Mouse (Mus musculus) C2C12 (cell line): ENCODE measurements at regions not wholly inside any gene's neighbourhood (a gene's known extent, or its start where the extent isn't known, plus 50 kb on each side); places are given as distances from the start of the nearest gene placed in this dataset.

Source experiments
- H3K27me3 ChIP-seq: one replicate; pipeline ENCODE4 v1.6.1; 2011; ENCODE audit not compliant: control insufficient read depth, insufficient read depth, insufficient read length
- H3K36me3 ChIP-seq: one replicate; pipeline ENCODE4 v1.6.1; 2011; ENCODE audit not compliant: control insufficient read depth, insufficient read depth
- H3K4me3 ChIP-seq: one replicate; pipeline ENCODE4 v1.5.1; 2011; ENCODE audit warnings: mild to moderate bottlenecking, control low read depth; ENCODE audit not compliant: poor library complexity, insufficient read depth, severe bottlenecking
- H3K79me2 ChIP-seq: one replicate; pipeline ENCODE4 v1.6.1; 2011; ENCODE audit not compliant: control insufficient read depth, insufficient read depth
- H3K79me3 ChIP-seq: one replicate; pipeline ENCODE4 v1.6.1; 2011; ENCODE audit warnings: low read depth, control low read depth
- H3ac ChIP-seq: one replicate; pipeline ENCODE3; 2011; ENCODE audit warnings: low read depth; ENCODE audit not compliant: control insufficient read depth, insufficient read length
- CEBPB ChIP-seq: IDR thresholded peaks from one replicate; pipeline ENCODE4 v1.6.1; 2011; ENCODE audit warnings: low read depth, mild to moderate bottlenecking, control low read depth, moderate library complexity
- CTCF ChIP-seq: IDR thresholded peaks from one replicate; pipeline ENCODE4 v1.5.1; 2011; ENCODE audit not compliant: control insufficient read depth, insufficient read depth, insufficient read length
- FOSL1 ChIP-seq: IDR thresholded peaks from one replicate; pipeline ENCODE4 v1.8.0; 2011; ENCODE audit warnings: mild to moderate bottlenecking, low read length; ENCODE audit not compliant: poor library complexity, insufficient read depth, severe bottlenecking
- MAX ChIP-seq: IDR thresholded peaks from one replicate; pipeline ENCODE4 v1.6.1; 2011; ENCODE audit warnings: mild to moderate bottlenecking, control low read depth
- MYOD1 ChIP-seq: IDR thresholded peaks from one replicate; pipeline ENCODE4 v1.6.1; 2011; ENCODE audit warnings: low read depth; ENCODE audit not compliant: control insufficient read depth, insufficient read length
- MYOG ChIP-seq: IDR thresholded peaks from one replicate; pipeline ENCODE4 v1.6.1; 2011; ENCODE audit not compliant: control insufficient read depth, insufficient read length; ENCODE audit errors: extremely low read depth
- USF1 ChIP-seq: IDR thresholded peaks from one replicate; pipeline ENCODE4 v1.6.1; 2011; ENCODE audit warnings: low read depth, mild to moderate bottlenecking, control low read depth, moderate library complexity

DNA sequence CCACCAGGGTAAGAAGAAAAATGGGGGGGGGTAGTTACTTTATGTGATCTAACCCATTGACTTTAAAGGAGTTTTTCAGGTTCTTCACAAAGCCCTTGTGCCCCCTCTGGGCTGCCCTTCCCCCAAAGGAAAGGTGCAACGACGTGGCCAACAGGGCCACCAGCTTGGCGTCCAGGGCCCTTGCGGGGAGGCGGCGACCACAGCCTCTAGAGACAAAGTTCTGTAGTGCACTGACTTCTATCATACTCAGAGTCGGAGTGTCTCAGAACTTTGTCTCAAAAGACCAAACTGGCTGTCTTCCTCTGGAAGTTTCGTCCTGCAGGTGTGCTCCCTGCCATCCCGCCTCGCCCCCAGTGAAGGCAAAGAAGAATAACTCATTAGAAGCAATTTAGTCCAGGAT is 162.9 kb upstream of the Nfe2l3 start:
- H3K79me2 ChIP-seq, result no peaks in the 10 kb centered on the region
- no peaks in the 10 kb centered on the region for H3K36me3 ChIP-seq
- H3K4me3 ChIP-seq, result no peak overlapping the region
- TF ChIP-seq FOSL1, result no peak
- TF ChIP-seq USF1, result no peak
- no peak for TF ChIP-seq MYOG
- no peak for TF ChIP-seq MYOD1
- no peak for TF ChIP-seq CEBPB
- TF ChIP-seq MAX, result no peak
- TF ChIP-seq CTCF, result no peak
- H3K79me3 ChIP-seq, result no peaks in the 10 kb centered on the region
- no peak overlapping the region for H3ac ChIP-seq
- H3K27me3 ChIP-seq, result peaks cover 3% of the 10 kb centered on the region

DNA sequence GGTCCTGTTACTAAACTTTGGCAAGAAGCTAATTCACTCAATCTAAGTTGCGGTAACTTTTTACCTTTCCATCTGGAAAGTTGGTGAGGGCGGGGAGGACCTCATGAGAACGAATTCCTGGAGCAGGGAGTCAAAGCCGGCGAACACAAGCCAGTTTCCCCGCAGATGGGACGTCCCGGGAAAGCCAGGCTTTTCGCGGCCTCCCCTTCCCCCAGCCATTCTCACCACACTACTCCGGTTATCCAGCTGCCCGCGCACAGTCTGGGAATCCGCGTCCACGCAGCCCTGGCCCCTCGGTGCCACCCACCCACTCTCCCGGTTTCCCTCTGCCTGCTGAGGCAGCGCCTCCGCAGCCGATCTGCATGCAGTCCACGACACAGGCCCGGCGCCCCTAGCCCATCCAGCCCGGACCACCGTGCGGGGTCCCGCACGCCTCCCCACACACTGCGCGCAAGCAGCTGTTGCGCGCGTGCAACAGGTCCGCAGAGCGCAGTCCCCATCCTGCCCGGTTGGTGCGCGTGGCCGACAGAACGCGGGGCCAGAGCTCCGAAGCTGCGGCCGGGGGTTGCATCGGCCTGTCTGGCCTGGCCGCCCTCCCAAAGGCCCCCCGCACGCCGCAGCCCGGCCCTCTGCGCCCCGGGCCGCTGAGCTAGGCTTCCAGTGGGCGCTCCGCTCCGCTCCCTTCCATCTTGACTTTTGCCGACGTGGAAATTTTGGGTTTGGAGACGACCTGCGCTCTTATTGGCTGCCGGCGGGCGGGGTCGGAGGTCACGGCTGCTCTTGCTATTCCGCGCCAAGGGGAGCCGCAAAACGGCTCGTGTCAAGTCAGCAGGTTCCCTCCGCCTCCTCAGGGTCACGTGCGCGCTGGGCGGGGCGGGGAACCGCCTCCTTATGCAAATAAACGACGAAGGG is 162.0 kb upstream of the Nfe2l3 start:
- no peak overlapping the region for H3K4me3 ChIP-seq
- peaks cover 3% of the 10 kb centered on the region for H3K27me3 ChIP-seq
- peak overlapping the region; percentile 56 for H3ac ChIP-seq
- H3K36me3 ChIP-seq, result no peaks in the 10 kb centered on the region
- no peaks in the 10 kb centered on the region for H3K79me2 ChIP-seq
- H3K79me3 ChIP-seq, result no peaks in the 10 kb centered on the region
- TF ChIP-seq USF1 (peak; percentile 65), CTCF (no peak)

DNA sequence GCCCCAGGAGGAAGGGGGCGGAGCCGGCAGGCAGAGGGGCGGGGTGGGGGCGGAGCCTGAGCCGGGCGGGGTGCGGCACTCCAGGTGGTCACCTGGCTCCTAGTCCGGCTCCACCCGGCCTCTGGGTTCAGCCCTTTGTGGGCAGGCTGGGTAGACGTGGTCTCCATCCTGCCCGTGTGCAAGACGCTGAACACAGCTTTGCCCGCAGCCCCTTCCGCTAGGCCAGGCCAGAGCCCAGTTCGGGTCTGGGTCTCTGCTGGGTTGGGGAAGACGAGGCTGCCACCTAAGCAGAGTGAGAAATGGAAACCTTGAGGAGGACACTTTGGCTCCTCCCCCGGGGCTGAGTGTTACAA is 161.4 kb upstream of the Nfe2l3 start:
- Histone ChIP-seq H3K36me3 (no peaks in the 10 kb centered on the region), H3K27me3 (peaks cover 7% of the 10 kb centered on the region), H3K79me3 (no peaks in the 10 kb centered on the region), H3K4me3 (no peak overlapping the region), H3K79me2 (no peaks in the 10 kb centered on the region), H3ac (no peak overlapping the region)
- TF ChIP-seq MAX (no peak), MYOD1 (no peak), USF1 (no peak), CEBPB (no peak)

DNA sequence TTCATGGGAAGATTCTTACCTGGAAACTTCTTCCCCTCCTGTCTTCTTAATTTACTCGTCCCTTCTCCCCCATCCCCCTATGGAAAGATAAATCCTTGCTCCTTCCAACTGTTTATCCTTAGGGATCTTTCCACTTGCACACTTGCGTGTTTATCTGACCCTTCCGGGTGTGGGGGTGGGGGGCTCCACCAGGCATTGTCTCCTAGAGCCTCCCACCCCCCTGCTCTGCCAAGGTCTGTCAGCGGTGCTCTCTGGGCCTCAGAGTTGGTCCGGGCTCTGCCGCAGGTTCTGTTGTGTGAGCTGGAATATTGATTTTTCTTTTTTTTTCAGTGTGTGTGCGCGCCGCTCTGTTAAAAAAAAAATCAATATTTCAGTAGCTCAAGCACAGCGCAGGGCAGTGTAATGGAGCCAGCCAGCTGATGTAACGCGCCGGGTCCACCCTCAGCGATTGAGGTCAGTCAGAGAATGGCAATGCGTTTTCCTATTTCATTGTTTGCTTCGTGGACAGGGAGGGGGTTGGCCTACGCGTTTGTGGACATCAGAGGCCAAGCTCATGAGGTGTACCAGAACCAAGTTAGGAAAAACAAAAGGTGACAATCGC is 160.2 kb upstream of the Nfe2l3 start:
- Histone ChIP-seq H3ac (no peak overlapping the region), H3K79me3 (no peaks in the 10 kb centered on the region), H3K4me3 (no peak overlapping the region), H3K27me3 (peaks cover 10% of the 10 kb centered on the region), H3K79me2 (no peaks in the 10 kb centered on the region), H3K36me3 (no peaks in the 10 kb centered on the region)
- TF ChIP-seq FOSL1 (no peak), CEBPB (no peak), MYOD1 (no peak), CTCF (no peak), USF1 (no peak), MAX (no peak), MYOG (no peak)

DNA sequence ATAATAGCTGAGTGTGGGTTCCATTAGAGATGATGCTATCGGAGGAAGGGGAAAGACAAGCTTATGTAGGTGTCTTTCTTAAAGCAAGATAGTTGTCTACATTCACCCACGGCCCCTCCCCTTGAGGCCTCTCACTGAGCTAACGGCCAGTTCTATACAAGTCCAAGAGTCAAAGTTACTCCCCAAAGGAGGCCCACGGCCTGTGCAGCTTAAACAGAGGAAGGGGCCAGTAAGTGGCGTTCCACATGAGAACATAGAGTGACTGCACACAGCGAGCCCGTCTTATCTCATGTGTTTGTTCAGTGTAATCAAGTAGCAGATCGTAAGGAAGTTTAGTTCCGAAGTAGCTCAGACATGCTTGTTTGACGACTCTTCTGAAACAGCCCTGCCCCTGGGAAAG is 153.0 kb upstream of the Nfe2l3 start:
- Histone ChIP-seq H3K79me3 (no peaks in the 10 kb centered on the region), H3K79me2 (no peaks in the 10 kb centered on the region), H3ac (no peak overlapping the region), H3K36me3 (no peaks in the 10 kb centered on the region), H3K27me3 (peaks cover 17% of the 10 kb centered on the region), H3K4me3 (no peak overlapping the region)
- TF ChIP-seq USF1 (no peak), MAX (no peak), MYOD1 (no peak), MYOG (no peak), FOSL1 (no peak), CTCF (no peak), CEBPB (no peak)

DNA sequence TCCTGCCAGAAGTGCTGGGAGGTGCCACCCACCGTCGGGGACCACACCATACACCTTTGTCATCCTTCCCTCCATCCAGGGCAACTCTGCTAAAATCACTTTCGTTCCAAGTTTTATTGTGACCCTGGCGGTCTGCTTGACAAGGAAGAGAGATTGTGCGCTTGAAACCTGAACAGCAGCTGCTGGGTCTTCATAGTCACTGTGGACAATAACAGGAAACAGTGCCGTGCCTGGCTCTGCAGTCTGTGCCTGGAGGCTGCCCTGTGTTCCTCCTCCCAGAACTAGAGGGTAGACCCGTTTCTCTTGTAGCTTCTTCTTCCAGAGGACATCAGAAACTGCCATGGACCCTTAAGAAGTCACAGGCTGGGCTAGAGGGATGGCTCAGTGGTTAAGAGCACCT is 152.2 kb upstream of the Nfe2l3 start:
- Histone ChIP-seq H3ac (no peak overlapping the region), H3K79me2 (no peaks in the 10 kb centered on the region), H3K4me3 (no peak overlapping the region), H3K27me3 (peaks cover 17% of the 10 kb centered on the region), H3K79me3 (no peaks in the 10 kb centered on the region), H3K36me3 (no peaks in the 10 kb centered on the region)
- TF ChIP-seq MAX (no peak), FOSL1 (no peak), CEBPB (no peak), MYOG (no peak), CTCF (no peak), USF1 (no peak), MYOD1 (no peak)
